Mouse (Mus musculus) gastrocnemius, postnatal 25 days (tissue): ENCODE measurements around the gene Fbxl17. TPM values are rescaled to one million over a fixed set of nuclear protein-coding genes. Genes with fewer than 3 reads are reported as not detected.

ENCODE experiments used
- DNase-seq: peaks from one replicate; pipeline ENCODE4 v3.0.0; 2022
- total RNA-seq, 2 experiments: library from RNA; stranded (reverse); gene quantifications; 1 replicate in 1 of 2; 2 replicates in 1 of 2; pipeline ENCODE4 v1.2.3; 2021

Fbxl17 gene
- total RNA-seq, 2 experiments from 2014 or later, result 34.9 to 37.8 TPM

DNA sequence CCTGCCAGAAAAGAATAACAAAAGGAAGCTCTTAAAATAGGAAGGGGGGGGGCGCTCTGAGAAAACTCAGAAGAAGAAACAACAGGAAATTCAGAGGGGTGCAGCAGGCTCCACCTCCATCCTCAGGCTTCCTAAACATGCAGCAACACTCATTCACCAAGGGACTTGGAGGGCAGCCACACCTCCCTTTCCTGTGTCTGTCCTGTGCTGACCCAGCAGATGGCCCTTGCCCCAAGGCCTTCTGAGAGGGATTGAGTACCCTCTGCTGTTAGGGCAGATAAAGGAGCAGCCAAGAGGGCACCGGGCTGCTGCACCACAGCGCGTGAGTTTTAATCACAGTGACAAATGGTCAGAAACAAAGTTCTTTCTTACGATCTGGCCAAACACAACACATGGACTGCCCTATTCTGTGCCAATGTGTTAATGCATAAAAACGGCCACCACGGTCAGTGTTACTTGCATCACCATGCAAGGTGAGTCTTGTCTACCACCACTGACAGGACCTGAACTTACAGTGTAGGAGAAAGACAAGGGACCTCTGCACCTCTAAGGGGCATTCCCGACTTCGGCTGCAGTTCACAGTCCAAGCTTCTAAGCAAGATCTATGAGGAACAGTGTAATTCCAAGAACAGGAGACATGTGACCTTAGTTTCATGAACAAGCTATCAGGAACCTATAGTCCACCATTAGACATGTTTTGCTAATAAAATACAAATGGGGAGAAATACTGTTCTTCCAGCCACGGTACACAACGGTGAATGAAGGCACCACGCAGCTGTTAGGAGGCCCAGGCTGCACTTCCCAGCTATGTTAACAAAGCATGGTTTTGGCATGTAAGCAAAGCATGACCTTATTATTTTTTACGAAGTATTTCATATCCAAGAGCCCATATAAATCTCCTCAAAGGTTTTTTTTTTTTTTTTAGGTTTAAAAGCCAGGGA, 96.8 kb downstream of the Fbxl17 start:
- DNase-seq, result peak; percentile 47

DNA sequence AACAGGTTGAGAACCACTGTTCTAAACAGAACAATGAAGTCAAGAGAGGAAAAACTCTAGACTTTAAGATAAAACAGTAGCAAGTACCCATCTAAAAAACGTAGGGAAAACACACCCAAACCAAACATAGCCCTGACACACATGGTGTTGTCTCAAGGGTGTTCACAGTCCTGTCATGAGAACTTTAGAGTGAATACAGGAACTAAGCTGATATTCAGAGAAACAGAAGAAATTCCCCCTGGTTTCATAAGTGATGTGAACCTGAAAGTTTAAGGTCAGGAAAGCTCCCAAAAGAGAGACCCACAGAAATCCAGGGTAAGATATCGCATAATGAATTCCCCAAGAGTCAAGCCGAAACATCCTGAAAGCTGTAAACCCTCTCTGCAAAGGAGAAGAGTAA, 97.6 kb downstream of the Fbxl17 start:
- DNase-seq, result no peak

DNA sequence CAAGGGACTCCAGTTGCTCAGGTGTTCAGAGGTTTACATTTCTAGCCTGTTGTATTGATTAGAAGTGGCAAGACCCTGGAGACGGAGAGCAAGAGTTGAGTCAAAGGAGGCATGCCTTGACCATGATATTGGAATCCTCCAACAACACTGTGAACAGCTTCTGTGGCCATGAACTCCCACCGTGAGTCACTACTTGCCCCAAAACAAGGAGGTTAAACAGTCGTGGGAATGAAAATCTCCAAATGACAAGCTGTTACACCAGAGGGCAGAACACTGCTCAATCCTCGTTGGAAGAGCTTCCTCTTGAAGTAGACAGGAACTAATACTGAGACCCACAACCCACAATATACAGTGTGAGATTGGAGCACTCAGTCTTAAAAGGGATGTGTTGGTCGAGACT, 99.2 kb downstream of the Fbxl17 start:
- DNase-seq, result no peak

- no peak for DNase-seq
These were observed 100.0 kb downstream of the Fbxl17 start for GRCm38 (mm10) chr17:63399816-63400215.

GRCm38 (mm10) chr17:63391506-63391905, 108.3 kb downstream of the Fbxl17 start:
- no peak for DNase-seq

DNA sequence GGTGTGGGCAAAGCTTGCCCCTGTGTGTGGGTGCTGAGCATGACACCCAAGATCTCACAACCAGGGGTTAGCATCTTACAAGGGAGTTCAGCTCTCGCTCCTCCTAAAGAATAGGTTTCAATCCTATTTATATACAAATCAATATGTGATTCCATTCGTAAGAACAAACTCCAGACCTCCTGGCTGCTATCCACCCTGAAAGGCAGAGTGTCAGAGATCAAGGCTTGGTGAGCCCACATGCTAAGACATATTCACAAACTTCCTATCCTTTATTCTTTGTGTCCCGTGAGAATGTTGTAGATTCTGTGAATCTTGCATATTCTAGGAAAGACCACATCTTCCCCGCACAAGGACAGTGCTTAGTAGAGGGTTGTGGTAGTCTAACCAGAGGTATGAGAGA, 108.9 kb downstream of the Fbxl17 start:
- no peak for DNase-seq

GRCm38 (mm10) chr17:63370977-63371376, 128.8 kb downstream of the Fbxl17 start:
- DNase-seq, result no peak

- DNase-seq, result no peak
These were observed 130.0 kb downstream of the Fbxl17 start for GRCm38 (mm10) chr17:63369631-63370310.

DNA sequence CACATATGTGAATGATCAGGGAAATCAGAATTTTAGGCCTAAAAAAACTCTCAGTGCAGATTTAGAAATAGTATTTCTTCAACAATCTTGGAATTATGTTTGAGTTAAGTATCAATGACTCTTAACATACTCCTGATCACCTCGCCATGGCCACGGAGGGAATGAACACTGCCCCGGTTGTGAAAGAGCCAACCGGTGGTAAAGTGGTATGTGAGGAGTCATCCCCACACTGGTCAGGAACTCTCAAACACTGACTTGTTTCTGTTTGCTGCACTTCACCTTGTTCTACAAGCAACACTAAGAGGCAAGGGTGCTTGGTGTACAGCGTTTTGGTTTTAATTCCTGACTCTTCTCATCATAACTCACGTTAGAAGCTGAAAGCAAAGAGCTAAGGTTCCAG, 132.3 kb downstream of the Fbxl17 start:
- DNase-seq, result no peak

GRCm38 (mm10) chr17:63366045-63366444, 133.8 kb downstream of the Fbxl17 start:
- no peak for DNase-seq

DNA sequence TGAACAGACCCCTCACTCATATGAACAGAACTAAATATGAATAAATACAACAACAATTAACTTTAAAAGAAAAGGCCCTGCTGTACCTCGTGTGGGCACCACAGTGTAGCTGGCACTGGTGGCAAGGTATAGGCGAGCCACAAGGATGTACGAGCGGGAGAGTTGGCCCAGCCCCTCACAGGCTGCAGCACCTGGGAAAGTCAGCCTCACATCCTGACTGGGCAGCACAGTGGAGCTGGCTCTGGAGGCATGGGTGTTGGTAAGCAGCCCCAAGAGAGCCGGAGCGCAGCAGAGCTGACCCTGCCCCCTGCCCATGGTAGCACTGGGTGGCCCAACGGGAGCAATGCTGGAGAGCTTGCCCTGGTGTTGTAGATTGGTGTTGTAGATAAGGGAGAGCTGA, 135.2 kb downstream of the Fbxl17 start:
- no peak for DNase-seq

DNA sequence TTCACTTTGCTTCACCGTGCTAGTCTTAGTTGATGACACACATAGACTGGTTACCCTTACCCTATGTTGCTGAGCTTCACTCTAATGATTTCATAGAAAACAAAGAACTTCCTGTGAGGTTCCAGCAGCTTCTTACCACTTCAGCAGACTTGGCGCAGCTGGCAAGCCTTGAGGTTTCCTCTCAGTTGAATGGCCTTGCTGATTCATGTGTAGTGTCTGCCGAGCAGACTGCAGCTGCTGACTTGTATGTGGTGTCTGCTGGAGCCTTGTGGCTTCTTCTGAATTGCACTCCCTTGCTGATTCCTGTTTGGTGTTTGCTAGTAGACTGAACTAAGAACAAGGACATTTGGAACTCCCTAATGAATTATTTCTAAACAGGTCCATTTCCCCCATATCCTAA, 137.6 kb downstream of the Fbxl17 start:
- no peak for DNase-seq

DNA sequence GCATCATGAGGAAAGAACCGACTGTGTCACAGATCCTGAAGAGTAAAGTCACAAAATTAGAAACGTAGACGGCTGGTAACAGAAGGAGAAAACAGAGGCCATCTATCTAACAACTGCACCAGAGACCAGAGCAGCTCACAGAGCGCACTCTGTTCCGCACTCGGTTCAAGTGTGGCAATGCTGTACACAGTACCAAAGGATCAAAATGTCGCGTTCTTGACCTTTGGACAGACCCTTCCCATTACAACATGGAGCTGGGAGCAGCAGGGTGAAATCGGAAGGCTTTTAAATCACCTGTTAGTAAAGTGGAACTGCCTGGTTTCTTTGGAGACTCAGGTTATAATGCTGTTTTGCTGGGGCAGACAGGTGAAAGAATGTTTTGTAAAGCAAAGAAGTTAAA, 138.1 kb downstream of the Fbxl17 start:
- DNase-seq, result no peak

- no peak for DNase-seq
These were observed 141.0 kb downstream of the Fbxl17 start for GRCm38 (mm10) chr17:63358837-63359236.

GRCm38 (mm10) chr17:63356202-63356601, 143.6 kb downstream of the Fbxl17 start:
- no peak for DNase-seq

GRCm38 (mm10) chr17:63352634-63353195, 147.1 kb downstream of the Fbxl17 start:
- DNase-seq, result no peak

DNA sequence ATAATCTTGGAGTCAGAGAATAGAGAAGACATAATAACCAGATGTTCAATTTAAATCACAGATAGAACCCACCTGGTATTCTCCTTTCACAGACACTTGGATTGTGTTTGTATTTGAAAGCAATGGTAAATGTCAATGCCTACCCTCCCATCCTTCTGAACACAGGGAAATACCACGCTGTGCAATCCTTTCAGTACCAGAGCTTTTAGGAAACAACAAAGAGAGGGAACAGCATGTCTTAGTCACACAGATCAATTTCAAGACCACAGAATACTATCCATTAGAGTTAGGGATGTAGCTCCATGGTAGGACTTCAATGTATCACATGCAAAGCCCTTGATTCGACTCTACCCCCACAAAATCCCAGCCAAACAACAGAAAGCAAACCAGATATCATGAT, 148.1 kb downstream of the Fbxl17 start:
- no peak for DNase-seq

DNA sequence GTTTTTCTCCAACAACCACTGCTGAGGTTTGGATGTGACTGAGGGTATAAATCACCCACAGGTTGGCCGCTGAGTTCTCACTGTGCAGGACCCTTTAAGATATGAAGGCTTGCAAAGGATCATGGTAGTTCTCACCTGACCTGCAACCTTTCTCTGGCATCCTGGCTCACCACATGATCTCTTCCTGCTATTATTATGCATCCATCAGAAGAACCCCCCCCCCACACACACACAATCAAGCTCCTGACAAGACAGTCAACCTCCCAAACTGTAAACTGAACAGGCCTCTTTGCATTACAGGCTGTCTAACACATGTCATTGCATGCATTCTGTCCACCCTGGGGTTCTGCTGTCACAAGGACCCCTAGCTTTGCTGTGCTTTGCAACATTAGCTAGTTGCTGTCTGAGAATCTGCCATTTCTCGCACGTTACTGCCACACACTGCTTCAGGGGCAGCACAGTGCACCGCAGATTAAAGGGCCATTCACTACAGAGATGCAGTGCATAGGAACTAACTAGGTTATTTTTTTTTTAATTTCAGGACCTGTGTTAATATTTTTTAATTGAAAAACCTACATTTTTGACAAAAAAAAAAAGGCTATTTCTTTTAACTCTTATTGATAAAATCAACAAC, 148.8 kb downstream of the Fbxl17 start:
- DNase-seq, result no peak

DNA sequence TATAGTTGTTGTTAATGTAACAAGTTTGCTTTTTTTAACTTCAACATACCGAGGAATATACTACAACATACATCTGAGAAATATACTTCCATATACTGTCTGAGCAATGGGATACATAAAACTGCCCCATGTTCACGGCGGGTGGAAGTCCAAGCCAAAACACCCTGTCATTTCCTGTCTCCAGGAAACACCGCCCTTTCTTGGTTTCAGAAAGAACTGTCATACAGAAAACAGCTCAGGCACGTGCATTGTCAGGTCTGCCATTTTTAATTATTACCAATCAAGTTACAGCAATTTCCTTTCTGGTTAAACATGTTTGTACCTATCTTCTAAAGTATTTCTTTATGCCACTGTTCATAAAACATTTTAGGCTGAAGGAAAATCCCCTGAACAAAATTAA, 155.7 kb downstream of the Fbxl17 start:
- DNase-seq, result no peak

DNA sequence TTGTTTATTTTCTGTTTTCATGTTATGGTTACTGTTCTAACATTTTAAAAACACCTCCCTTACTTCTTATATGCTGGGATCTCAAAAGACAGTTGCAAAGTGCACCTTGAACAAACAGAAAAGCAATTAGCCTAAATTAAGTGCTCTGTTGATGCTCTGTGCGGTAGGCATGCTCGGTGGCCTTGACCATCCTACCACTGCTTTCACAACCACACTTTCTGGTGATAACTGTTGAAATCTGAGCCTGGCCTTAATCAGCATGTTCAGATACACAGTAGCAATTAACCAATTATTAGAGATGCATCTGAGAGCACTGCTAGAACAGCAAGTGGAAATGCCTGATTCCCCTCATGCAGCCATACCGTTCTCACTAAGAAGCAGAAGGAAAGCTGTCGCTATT, 156.7 kb downstream of the Fbxl17 start:
- DNase-seq, result no peak

- DNase-seq, result no peak
These were observed 157.4 kb downstream of the Fbxl17 start for GRCm38 (mm10) chr17:63342440-63342839.

DNA sequence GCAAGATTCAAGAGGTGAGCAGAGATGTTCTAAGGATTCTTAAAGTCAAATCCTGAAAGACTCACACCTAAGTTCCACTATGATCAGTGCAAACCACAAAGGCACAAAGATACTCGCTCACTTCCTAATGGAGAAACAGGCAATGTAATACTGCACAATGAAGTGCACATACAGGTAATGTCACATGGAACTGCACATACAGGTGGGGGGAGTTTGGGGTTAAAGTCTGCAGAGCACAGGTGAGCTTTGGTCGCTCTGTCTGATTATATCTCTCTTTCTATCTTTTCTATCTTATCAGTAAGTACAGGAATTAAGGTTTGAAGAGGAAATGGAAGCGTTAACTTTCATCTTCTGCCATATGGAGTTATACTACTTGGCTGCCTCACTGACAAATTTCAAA, 158.6 kb downstream of the Fbxl17 start:
- DNase-seq, result no peak

GRCm38 (mm10) chr17:63328888-63329287, 170.9 kb downstream of the Fbxl17 start:
- DNase-seq, result no peak
